Mouse (Mus musculus): Measurements from ENCODE around the gene L1td1.

L1td1 gene

GRCm38 (mm10) chr4:98739753-98740152 lies 13.2 kb downstream of the L1td1 start:
- DNase-seq (ENCODE audit: low spot score), result peak; percentile 46

DNA sequence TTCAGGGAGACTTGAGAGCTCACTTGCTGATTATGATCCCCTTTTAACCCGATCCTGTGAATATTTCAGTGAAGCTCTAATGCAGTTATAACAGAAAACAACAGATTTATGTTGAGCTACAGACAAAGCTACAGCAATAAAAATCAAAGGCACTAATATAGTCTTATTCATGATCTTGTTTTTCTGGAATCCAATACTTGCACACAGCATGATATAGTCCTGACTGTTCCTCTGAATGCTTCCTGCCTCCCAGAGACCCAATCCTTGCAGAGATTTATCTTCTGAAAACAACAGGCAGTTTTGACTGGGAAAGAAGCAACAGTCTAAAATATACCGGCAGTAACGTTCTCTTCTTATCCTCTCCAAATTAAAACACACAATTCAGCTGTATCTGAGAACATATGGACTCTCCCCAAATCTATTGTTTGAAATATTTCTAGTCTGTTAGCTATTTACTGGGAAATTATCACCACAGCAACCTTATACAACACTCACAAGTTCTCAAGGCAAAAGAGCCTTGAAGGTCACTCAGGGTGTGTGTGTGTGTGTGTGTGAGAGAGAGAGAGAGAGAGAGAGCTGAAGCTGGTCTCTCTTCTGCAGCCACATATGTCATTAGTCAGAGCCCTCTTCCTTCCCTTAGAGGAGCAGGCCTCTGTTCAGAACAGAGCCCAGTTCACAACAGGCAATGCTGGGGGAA lies 16.8 kb downstream of the L1td1 start:
- no peak for DNase-seq (ENCODE audit: low spot score)

DNA sequence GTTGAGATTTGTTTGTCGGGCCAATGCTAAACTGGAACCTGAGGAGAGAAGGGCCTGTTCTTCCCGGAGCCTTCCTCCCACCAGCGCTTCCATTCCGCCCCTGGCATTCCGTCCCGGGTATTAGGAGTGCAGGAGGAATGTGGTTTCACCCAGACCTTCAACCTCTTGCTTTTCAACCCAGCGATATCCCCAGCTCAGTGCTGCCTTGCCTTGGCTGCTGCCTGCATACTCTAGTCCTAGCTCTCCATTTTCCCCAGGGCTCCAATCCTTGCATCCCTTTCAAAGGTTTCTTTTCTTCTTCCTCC lies 17.3 kb downstream of the L1td1 start:
- DNase-seq (ENCODE audit: low spot score), result no peak

DNA sequence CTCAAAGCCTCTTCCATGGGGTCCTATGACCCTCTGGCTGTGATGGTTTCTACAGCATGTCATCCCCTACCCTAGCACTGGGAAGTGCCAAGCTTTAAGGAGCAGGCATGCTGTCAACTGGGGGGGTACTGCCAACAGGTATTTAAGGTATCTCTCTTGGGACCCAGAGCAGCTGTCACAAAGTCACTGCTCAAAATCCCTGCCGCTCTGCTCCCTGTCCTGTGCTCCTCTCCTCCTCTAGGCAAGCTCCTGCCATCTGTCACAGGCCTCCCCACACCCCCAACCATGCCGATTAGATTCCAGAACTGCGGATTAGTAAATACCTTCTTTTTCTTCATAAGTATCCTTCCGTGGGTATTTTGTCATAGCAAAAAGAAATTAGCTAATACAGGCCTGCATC lies 27.9 kb downstream of the L1td1 start:
- no peak for DNase-seq (ENCODE audit: low spot score)

DNA sequence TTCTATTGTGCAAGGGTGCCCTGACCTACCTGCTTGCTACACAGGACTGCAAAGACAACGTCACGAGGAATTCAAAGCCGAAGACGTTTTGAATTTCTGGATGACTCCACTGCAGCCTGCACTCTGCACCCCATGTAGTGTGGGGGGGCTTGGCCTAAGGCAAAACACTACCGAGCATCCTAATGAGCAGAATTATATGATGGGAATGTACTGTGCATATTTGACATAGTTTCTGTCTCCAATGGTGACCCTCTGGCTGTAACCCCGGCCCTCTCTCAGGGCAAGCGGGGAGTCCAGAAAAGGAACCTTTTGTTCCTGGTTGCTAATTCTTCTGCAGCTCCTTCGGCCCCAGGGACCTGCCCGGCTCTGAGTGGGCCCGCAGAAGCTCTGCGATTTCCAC lies 29.6 kb downstream of the L1td1 start:
- no peak for DNase-seq (ENCODE audit: low spot score)

- DNase-seq (ENCODE audit: low spot score), result peak; percentile 51
Measured at GRCm38 (mm10) chr4:98758012-98758821, 31.7 kb downstream of the L1td1 start.

- DNase-seq (ENCODE audit: low spot score), result no peak
Measured at GRCm38 (mm10) chr4:98758872-98759518, 32.5 kb downstream of the L1td1 start.

DNA sequence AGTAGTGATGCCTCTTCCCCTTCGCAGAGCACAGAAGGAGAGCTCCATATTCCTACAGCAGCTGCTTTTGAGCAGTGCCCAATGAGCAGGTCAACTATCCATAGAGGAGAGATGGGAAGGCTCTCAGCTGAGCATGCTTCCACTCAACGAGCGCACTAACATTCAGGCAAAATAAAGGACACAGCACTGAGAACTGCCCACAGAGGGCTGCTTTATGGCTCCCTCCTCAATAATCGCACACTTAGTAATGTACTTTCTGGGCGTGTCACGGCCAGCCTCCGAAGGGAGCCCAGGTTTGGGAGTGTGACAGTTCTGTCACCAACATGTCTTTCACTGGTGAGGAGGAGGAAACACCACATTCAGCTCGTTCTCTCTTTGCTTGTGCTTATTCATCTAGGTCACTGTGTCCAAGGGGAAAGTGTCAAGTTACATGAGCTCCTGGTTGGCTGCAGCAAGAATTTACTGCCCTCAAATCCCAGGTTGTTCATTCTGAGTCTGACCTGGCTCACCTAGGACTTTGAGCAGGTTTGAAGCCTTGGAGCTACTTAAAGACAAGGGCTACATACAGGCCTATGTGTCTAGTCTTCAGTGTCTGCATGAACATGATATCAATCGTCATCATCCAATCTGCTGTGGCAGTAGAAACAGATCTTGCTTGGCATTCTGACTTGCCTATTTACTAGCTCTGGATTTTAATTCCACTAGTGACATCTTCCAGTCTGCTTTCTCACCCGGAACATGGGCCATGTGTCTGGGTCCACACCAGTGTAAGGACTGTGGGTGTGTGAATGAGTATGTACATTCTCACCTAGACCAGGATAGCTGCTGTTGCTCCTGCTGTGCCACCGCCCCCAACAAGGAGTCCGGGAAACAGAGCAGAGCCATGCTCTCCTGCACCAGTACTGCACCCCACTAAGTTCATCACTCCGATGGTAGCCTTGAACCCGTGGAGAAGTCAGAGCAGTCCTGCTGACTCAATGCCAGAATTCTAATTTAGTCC lies 40.9 kb downstream of the L1td1 start:
- no peak for DNase-seq (ENCODE audit: low spot score)

DNA sequence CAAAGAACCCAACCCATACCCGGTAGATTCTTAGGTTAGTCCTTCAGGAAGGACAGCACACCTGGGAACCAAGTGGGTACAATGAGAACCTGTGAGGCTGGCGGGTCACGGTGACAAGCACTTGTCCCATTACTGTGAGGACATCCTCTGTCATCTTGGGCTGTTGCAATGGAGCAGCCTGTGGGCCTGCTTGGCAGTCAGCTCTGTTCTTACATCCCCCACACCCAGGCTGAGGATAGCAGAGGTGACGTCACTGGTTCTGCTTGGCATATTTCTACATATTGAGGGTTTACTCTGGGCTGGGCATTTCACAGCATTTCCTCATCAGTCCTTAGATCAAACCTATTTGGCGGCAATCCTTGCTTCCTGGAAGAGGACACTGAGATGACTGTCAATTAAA lies 47.3 kb downstream of the L1td1 start:
- no peak for DNase-seq (ENCODE audit: low spot score)

GRCm38 (mm10) chr4:98776721-98777427 lies 50.3 kb downstream of the L1td1 start:
- no peak for DNase-seq (ENCODE audit: low spot score)

DNA sequence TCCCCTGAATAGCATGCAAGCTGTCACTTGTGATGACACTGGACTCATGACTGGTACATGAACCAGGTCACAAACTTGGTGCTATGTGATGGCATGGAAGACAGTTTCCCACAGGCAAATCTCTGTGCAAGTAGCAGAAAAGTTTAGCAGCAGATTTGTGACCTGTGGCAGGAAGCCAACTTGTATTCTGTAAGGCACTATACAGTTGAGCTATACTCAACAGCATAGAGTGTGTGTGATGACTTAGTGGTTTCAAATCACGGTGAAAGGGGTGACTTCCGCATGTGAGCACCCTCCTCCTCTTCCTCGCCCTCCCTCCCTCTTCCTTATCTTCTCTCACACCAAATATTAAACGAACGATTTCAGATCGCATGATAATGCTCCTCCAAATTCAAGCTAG lies 50.9 kb downstream of the L1td1 start:
- no peak for DNase-seq (ENCODE audit: low spot score)

DNA sequence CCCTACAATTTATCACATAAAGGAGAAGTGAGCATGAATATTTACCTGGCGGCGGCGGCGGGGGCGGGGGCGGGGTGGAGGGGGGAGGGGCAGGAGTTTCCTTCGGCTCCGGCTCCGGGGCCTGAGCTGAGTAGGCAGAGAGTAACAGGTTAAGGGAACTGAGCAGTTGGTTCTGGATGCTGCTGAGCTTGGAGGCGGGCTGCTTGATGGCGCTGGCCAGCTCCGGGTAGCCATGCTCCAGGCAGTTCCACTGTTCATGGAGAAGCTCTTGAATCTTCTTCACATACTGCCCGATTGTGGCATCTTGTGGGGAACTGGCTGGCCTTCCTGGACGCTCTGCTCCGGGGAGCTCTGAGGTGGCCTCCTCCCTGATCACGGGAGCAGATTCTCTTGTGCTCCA lies 51.7 kb downstream of the L1td1 start:
- DNase-seq (ENCODE audit: low spot score), result no peak

DNA sequence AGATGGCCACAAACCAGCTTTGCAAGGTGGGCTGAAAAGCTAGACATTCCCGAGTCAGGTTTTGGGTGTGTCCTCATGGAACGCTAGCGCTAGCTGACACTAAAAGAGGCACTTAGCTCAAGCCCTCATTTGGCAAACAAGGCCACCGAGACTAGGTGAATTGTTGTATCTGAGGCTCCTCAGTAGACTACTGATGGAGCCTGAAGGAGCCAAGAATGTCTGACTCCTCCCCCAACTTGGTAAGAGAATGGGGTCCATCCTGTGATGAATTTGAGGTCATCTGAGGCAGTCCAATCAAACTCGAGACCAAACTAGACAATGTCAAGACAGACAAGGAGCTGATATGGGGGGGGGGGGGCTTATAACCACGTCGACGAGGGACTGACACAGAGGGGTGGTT lies 59.3 kb downstream of the L1td1 start:
- DNase-seq (ENCODE audit: low spot score), result no peak

GRCm38 (mm10) chr4:98786281-98786680 lies 59.7 kb downstream of the L1td1 start:
- no peak for DNase-seq (ENCODE audit: low spot score)

Data from retina, embryonic 14.5 days (tissue).